Mouse (Mus musculus): ENCODE measurements at regions not wholly inside any gene's neighbourhood (a gene's known extent, or its start where the extent isn't known, plus 50 kb on each side); places are given as distances from the start of the nearest gene placed in this dataset.

DNA sequence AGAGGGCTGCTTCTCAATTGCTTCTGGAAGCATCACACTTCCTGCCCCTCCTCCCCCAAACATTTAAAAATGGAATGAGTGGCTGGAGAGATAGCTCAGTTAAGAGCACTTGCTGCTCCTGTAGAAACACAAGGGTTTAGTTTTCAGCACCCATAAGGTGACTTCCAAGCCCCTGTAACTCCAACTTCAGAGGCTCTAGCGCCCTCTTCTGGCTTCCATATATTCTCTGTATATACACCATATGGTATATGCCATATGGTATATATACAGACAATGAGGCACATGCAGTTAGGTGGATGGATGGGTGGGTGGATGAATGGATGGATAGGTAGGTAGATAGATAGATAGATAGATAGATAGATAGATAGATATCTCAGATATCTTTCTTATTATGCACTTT lies 483.2 kb upstream of the Nox3 start:
- Histone ChIP-seq H3K36me3 (ENCODE audit: control insufficient read depth, insufficient read depth, low read length) (no peaks in the 10 kb centered on the region), H3K4me2 (replicated peaks; ENCODE audit: low read depth, low read length) (no peak overlapping the region), H3K9ac (ENCODE audit: low read depth, low read length) (no peak overlapping the region), H3K9me3 (ENCODE audit: control insufficient read depth, low read length) (no peaks in the 10 kb centered on the region), H3K27ac (ENCODE audit: low read depth, low read length) (no peak overlapping the region), H3K4me3 (ENCODE audit: low read depth, low read length) (no peak overlapping the region), H3K4me1 (replicated peaks; ENCODE audit: control insufficient read depth, insufficient read depth, low read length) (no peaks in the 10 kb centered on the region), H3K27me3 (ENCODE audit: control insufficient read depth, insufficient read depth, low read length) (no peaks in the 10 kb centered on the region)
- DNase-seq (ENCODE audit: low spot score) (no peak), ATAC-seq (ENCODE audit: low FRiP score) (no peak)
- whole genome bisulfite sequencing = 31% methylated on average over 1 of the region's 1 CpGs

DNA sequence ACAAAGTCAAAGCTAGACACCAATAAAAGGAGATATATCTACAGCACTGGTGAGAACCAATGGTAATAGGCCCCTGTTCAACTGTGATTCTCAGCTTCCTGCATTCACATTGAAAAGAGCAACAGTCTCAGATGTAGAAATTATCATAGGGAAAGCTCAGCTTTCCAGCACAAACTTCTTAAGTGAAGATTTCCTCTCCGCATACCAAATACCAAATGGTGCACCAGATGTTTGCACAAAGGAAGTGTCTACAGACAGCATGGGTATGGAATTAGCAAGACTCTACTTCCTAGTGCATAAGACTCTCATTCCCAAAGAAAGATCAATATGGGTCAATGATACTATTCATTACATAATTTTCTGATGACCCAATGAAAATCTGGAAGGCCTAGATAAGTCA lies 486.0 kb upstream of the Nox3 start:
- Histone ChIP-seq H3K9me3 (ENCODE audit: control insufficient read depth, low read length) (no peaks in the 10 kb centered on the region), H3K27me3 (ENCODE audit: control insufficient read depth, insufficient read depth, low read length) (no peaks in the 10 kb centered on the region), H3K27ac (ENCODE audit: low read depth, low read length) (no peak overlapping the region), H3K4me3 (ENCODE audit: low read depth, low read length) (no peak overlapping the region), H3K4me2 (replicated peaks; ENCODE audit: low read depth, low read length) (no peak overlapping the region), H3K4me1 (replicated peaks; ENCODE audit: control insufficient read depth, insufficient read depth, low read length) (no peaks in the 10 kb centered on the region), H3K9ac (ENCODE audit: low read depth, low read length) (no peak overlapping the region), H3K36me3 (ENCODE audit: control insufficient read depth, insufficient read depth, low read length) (no peaks in the 10 kb centered on the region)
- DNase-seq (ENCODE audit: low spot score) = no peak
- ATAC-seq (ENCODE audit: low FRiP score) = no peak
- WGBS = 91% methylated on average over 1 of the region's 1 CpGs

DNA sequence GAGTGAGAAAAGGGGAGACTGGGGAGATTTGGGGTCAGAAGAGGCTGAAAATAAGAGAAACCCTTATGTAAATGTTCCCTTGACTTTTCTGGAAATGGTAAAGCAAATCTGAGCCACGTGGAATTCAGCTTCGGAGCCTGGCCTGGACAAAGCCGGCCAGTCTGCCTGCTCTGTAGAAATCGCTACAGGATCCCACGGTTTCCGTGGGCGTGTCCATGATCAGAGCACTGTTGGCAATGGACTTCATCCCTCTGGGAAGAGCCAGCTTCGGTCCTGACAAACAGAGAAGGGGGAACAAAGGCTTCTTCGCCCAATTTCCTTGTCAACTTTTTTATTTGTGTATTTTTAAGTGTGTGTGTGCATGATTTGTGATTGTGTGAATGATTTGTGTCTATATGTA lies 490.7 kb upstream of the Nox3 start:
- no peaks in the 10 kb centered on the region for H3K9me3 ChIP-seq (ENCODE audit: control insufficient read depth, low read length)
- WGBS = 77% methylated on average over 9 of the region's 9 CpGs

DNA sequence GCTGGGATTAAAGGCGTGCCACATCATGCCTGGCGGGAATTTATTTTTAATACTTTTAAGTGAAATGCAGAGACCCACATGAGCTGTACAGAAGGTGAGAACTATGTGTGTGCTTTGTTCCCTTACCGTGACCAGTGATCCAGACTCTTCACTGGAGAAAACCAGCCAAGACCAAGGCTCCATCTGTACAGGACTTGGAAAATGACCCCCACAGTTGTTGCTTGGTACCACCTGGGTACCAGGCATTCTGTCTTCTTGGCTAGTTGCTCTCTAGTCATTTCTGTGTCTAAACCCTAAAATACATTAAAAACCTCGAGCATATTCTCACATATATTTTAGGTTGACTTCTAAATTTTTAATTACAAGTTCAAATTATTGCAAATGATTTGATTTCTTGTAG lies 491.5 kb upstream of the Nox3 start:
- Histone ChIP-seq H3K4me3 (ENCODE audit: low read depth, low read length) (no peak overlapping the region), H3K36me3 (ENCODE audit: control insufficient read depth, insufficient read depth, low read length) (no peaks in the 10 kb centered on the region), H3K4me2 (replicated peaks; ENCODE audit: low read depth, low read length) (no peak overlapping the region), H3K4me1 (replicated peaks; ENCODE audit: control insufficient read depth, insufficient read depth, low read length) (no peaks in the 10 kb centered on the region), H3K9ac (ENCODE audit: low read depth, low read length) (no peak overlapping the region), H3K9me3 (ENCODE audit: control insufficient read depth, low read length) (no peaks in the 10 kb centered on the region), H3K27ac (ENCODE audit: low read depth, low read length) (no peak overlapping the region), H3K27me3 (ENCODE audit: control insufficient read depth, insufficient read depth, low read length) (no peaks in the 10 kb centered on the region)
- DNase-seq (ENCODE audit: low spot score) = no peak
- 89% methylated on average over 4 of the region's 4 CpGs for WGBS
- ATAC-seq (ENCODE audit: low FRiP score) = no peak

More for the DNA sequence above, 490.7 kb upstream of the Nox3 start:
- H3K36me3 ChIP-seq (ENCODE audit: control insufficient read depth, insufficient read depth, low read length) = no peaks in the 10 kb centered on the region
- H3K9ac ChIP-seq (ENCODE audit: low read depth, low read length) = no peak overlapping the region
- no peak for DNase-seq (ENCODE audit: low spot score)
- no peaks in the 10 kb centered on the region for H3K4me1 ChIP-seq (replicated peaks; ENCODE audit: control insufficient read depth, insufficient read depth, low read length)
- no peak for ATAC-seq (ENCODE audit: low FRiP score)
- no peaks in the 10 kb centered on the region for H3K27me3 ChIP-seq (ENCODE audit: control insufficient read depth, insufficient read depth, low read length)
- H3K4me3 ChIP-seq (ENCODE audit: low read depth, low read length) = no peak overlapping the region
- H3K27ac ChIP-seq (ENCODE audit: low read depth, low read length) = no peak overlapping the region
- H3K4me2 ChIP-seq (replicated peaks; ENCODE audit: low read depth, low read length) = no peak overlapping the region

DNA sequence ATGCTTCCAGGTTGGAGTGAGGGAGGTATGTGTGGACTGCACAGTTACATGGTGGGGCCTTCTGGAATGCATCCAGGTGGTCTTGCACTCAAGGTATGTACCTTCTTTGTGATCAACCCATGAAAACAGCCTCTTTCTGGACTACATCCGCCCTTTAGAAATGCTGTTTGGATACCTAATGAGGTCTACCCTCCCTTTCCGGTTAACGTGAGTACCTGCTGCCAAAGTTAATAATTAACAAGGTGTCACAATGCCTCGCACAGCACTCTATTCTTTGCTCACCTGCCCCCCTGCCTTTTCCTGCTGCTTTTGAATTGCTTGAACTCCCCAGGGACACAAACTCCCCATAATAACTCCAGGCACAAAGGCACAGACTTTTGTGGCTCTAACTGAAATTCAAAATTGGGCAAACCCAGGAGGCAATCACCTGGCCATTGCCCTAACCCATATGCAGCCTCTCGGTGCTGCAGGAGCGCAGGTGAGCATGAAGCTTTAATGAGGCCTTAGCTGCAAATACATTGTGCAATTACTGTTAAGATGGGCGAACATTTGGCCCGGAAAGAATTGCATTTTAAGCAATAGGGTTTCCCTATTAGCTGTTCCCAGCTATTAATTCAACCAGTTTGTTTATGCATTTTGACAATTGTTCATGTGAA lies 500.9 kb upstream of the Nox3 start:
- H3K4me1 ChIP-seq (replicated peaks; ENCODE audit: control insufficient read depth, insufficient read depth, low read length) = no peaks in the 10 kb centered on the region
- H3K36me3 ChIP-seq (ENCODE audit: control insufficient read depth, insufficient read depth, low read length) = no peaks in the 10 kb centered on the region
- no peaks in the 10 kb centered on the region for H3K27me3 ChIP-seq (ENCODE audit: control insufficient read depth, insufficient read depth, low read length)
- no peak overlapping the region for H3K9ac ChIP-seq (ENCODE audit: low read depth, low read length)
- no peak for DNase-seq (ENCODE audit: low spot score)
- no peaks in the 10 kb centered on the region for H3K9me3 ChIP-seq (ENCODE audit: control insufficient read depth, low read length)
- H3K27ac ChIP-seq (ENCODE audit: low read depth, low read length) = no peak overlapping the region
- no peak overlapping the region for H3K4me2 ChIP-seq (replicated peaks; ENCODE audit: low read depth, low read length)
- no peak overlapping the region for H3K4me3 ChIP-seq (ENCODE audit: low read depth, low read length)
- WGBS = 76% methylated on average over 8 of the region's 8 CpGs
- ATAC-seq (ENCODE audit: low FRiP score) = no peak

DNA sequence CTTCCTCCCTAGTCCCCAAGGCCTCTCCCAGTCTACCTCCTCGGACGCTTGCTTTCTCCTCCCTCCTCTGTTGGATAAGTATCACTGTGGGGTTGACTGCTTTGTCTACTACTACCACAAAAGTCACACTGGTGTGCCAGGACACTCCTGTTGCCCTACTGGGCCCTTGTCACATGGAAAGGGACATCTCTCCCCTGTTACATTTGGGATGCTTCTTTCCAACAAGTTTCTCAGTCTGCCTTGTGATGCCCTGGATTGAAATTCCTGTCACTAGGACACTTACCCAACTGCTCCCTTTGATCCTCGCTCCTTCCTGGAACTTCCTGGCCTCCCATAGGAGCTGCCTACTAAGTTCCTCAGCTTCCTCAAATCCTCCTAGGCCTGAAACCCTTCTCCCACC lies 501.9 kb upstream of the Nox3 start:
- no peak for ATAC-seq (ENCODE audit: low FRiP score)

DNA sequence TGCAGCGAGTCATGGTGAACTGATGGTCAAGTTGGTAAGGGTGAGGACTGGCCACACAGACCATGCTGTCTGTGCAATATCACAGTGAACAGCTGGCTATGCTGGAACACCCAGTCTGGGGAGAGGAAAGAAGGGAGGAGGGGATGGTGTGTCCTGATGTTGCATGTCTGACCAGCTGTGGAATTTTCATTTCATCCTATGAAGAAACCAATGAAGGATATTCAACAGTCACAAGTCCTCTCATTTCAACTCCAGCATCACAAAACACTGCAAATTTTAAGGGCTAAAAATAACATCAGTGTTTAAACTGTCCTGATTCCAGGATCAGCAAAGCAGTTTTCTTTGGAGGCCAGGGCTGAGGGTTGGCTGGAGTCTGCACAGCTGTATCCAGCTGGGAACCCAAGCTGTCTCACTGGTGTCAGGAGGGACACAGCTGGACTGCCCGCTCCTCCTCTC lies 503.7 kb upstream of the Nox3 start:
- Histone ChIP-seq H3K9me3 (ENCODE audit: control insufficient read depth, low read length) (no peaks in the 10 kb centered on the region), H3K36me3 (ENCODE audit: control insufficient read depth, insufficient read depth, low read length) (no peaks in the 10 kb centered on the region), H3K27me3 (ENCODE audit: control insufficient read depth, insufficient read depth, low read length) (no peaks in the 10 kb centered on the region), H3K4me2 (replicated peaks; ENCODE audit: low read depth, low read length) (no peak overlapping the region), H3K4me1 (replicated peaks; ENCODE audit: control insufficient read depth, insufficient read depth, low read length) (no peaks in the 10 kb centered on the region), H3K27ac (ENCODE audit: low read depth, low read length) (no peak overlapping the region), H3K9ac (ENCODE audit: low read depth, low read length) (no peak overlapping the region), H3K4me3 (ENCODE audit: low read depth, low read length) (no peak overlapping the region)
- DNase-seq (ENCODE audit: low spot score) = no peak
- ATAC-seq (ENCODE audit: low FRiP score) = no peak
- WGBS = 86% methylated on average over 2 of the region's 2 CpGs

More for the DNA sequence above, 501.9 kb upstream of the Nox3 start:
- DNase-seq (ENCODE audit: low spot score) = no peak
- no peaks in the 10 kb centered on the region for H3K36me3 ChIP-seq (ENCODE audit: control insufficient read depth, insufficient read depth, low read length)
- H3K27me3 ChIP-seq (ENCODE audit: control insufficient read depth, insufficient read depth, low read length) = no peaks in the 10 kb centered on the region
- H3K4me3 ChIP-seq (ENCODE audit: low read depth, low read length) = no peak overlapping the region
- H3K4me2 ChIP-seq (replicated peaks; ENCODE audit: low read depth, low read length) = no peak overlapping the region
- H3K4me1 ChIP-seq (replicated peaks; ENCODE audit: control insufficient read depth, insufficient read depth, low read length) = no peaks in the 10 kb centered on the region
- 78% methylated on average over 3 of the region's 3 CpGs for WGBS
- H3K9ac ChIP-seq (ENCODE audit: low read depth, low read length) = no peak overlapping the region
- no peak overlapping the region for H3K27ac ChIP-seq (ENCODE audit: low read depth, low read length)
- no peaks in the 10 kb centered on the region for H3K9me3 ChIP-seq (ENCODE audit: control insufficient read depth, low read length)

DNA sequence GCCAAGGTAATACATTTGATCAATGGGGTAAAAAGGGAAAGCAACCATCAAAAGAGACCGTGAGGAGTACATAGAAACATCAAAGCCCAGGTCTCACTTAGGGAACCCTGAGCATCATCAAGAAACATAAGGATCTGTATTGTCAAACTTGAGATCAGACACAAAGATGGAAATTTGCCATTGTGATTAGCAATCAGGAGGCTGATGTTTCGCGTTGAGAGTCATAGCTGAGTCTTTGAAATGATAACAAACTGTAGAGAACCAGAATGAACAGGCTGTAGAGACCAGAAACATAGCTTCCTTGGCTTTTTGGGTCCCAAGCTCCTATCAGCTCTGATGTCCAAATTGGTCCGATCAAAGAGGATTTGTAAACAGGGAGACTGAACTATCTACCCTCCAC lies 505.2 kb upstream of the Nox3 start:
- DNase-seq (ENCODE audit: low spot score) (no peak), ATAC-seq (ENCODE audit: low FRiP score) (no peak)
- 95% methylated on average over 4 of the region's 4 CpGs for WGBS
- Histone ChIP-seq H3K4me1 (replicated peaks; ENCODE audit: control insufficient read depth, insufficient read depth, low read length) (no peaks in the 10 kb centered on the region), H3K36me3 (ENCODE audit: control insufficient read depth, insufficient read depth, low read length) (no peaks in the 10 kb centered on the region), H3K9me3 (ENCODE audit: control insufficient read depth, low read length) (no peaks in the 10 kb centered on the region), H3K27ac (ENCODE audit: low read depth, low read length) (no peak overlapping the region), H3K4me2 (replicated peaks; ENCODE audit: low read depth, low read length) (no peak overlapping the region), H3K27me3 (ENCODE audit: control insufficient read depth, insufficient read depth, low read length) (no peaks in the 10 kb centered on the region), H3K9ac (ENCODE audit: low read depth, low read length) (no peak overlapping the region), H3K4me3 (ENCODE audit: low read depth, low read length) (no peak overlapping the region)

DNA sequence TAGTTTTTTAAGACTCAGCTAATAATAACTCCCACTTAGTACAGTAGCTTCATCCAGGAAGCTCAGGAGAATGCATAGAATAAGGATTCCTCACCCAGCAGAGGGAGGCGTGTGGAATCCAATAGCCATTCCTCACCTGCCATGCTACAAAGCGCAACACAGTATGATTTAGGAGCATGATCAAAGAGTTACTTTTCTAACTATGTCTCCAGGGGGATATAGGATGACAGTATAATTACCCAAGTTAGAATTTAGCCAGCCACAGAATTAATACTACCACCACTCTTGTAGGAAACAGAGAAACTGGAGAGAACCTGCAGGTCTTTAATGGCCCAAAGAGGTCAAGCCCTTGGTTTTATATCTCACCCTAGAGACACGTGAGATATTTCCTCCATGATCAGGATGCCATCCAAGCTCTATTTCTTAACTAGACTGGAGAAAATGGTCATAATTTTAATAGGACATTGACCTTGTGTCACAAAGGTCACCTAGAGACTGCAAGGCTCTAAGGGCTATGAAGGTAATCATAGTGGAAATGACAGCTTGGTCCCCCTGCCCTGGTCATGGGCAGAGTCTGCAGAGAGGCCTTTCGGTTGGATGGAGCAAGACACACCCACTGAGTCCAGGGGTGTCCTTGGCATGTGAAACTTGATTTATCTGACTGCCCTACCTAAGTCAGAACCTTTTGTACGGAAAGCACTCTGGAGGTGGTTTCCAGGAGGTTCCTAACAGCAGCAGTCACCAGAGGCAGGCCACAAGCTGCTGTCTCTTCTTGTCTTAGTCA lies 512.3 kb upstream of the Nox3 start:
- DNase-seq (ENCODE audit: low spot score) = no peak
- Histone ChIP-seq H3K4me3 (ENCODE audit: low read depth, low read length) (no peak overlapping the region), H3K4me1 (replicated peaks; ENCODE audit: control insufficient read depth, insufficient read depth, low read length) (no peaks in the 10 kb centered on the region), H3K9ac (ENCODE audit: low read depth, low read length) (no peak overlapping the region), H3K9me3 (ENCODE audit: control insufficient read depth, low read length) (no peaks in the 10 kb centered on the region), H3K36me3 (ENCODE audit: control insufficient read depth, insufficient read depth, low read length) (no peaks in the 10 kb centered on the region), H3K27me3 (ENCODE audit: control insufficient read depth, insufficient read depth, low read length) (no peaks in the 10 kb centered on the region), H3K27ac (ENCODE audit: low read depth, low read length) (no peak overlapping the region), H3K4me2 (replicated peaks; ENCODE audit: low read depth, low read length) (no peak overlapping the region)
- ATAC-seq (ENCODE audit: low FRiP score) = no peak
- 83% methylated on average over 5 of the region's 5 CpGs for WGBS

All from hindbrain, embryonic 11.5 days (tissue).